Comparison of ENCODE assay signal across 21 mouse cellular contexts in genomic region chr4:7997575-7997953, GRCm38 (mm10).
A peak's percentile ranks its signal among the peaks of the same experiment; 100 is the strongest.
DNase-seq lines count a peak whose midpoint lies in the region; ATAC-seq lines count a peak whose summit lies in the region.
"Had no signal": no experiment of that assay in that cellular context is flagged by ENCODE, and none has a peak within 500 bp of the region (broad histone marks: within the 10 kb centered on the region; RNA-seq: fewer than 3 reads in every experiment).

No protein-coding gene starts in this region.

- no peaks in the 10 kb centered on the region for H3K27me3 ChIP-seq in hindbrain, embryonic 11.5 days (ENCODE audit: control insufficient read depth, insufficient read depth, low read length)
- H3K27me3 ChIP-seq in hindbrain, embryonic 14.5 days (ENCODE audit: control insufficient read depth, insufficient read depth, low read length), result no peaks in the 10 kb centered on the region
- H3K27me3 ChIP-seq in forebrain, embryonic 15.5 days, result 0 out of 2 replicates have a peak, but pooled peaks cover 3% of the 10 kb centered on the region
- H3K27me3 ChIP-seq: heart, embryonic 12.5 days had no signal

- H3K9ac ChIP-seq in hindbrain, embryonic 11.5 days (ENCODE audit: low read depth, low read length), result no peak overlapping the region
- H3K9ac ChIP-seq in hindbrain, embryonic 14.5 days, result no peak overlapping the region
- H3K9ac ChIP-seq in forebrain, embryonic 15.5 days (replicated peaks), result no peak overlapping the region
- H3K9ac ChIP-seq: heart, embryonic 12.5 days had no signal

- peak; percentile 35 for DNase-seq in embryo, embryonic 10.5 days (ENCODE audit: low spot score)
- no peak for DNase-seq in embryo, embryonic 11 days
- DNase-seq in hindbrain, embryonic 11.5 days (ENCODE audit: low spot score), result no peak
- no peak for DNase-seq in hindbrain, embryonic 14.5 days (ENCODE audit: low spot score)
- DNase-seq in Muller cell, postnatal 12 days (ENCODE audit: inconsistent ontology term), result peak; percentile 20
- no peak for DNase-seq in frontal cortex, postnatal 36 days (ENCODE audit: low spot score in 2 of 2)
- no peak for DNase-seq in thymus, adult 18-20 months
- DNase-seq: adrenal gland, postnatal 14 days; B cell, adult 2 months; cerebellum, adult 2 months; cerebellum, postnatal 10 days; gastrocnemius, adult 2 months; gastrocnemius, postnatal 25 days; kidney, adult 11 months had no signal

- no peak overlapping the region for H3K4me2 ChIP-seq in hindbrain, embryonic 11.5 days (replicated peaks; ENCODE audit: low read depth, low read length)
- H3K4me2 ChIP-seq in hindbrain, embryonic 14.5 days (replicated peaks), result no peak overlapping the region
- H3K4me2 ChIP-seq in forebrain, embryonic 15.5 days (replicated peaks), result no peak overlapping the region
- H3K4me2 ChIP-seq: heart, embryonic 12.5 days had no signal

- H3K36me3 ChIP-seq in hindbrain, embryonic 11.5 days (ENCODE audit: control insufficient read depth, insufficient read depth, low read length), result no peaks in the 10 kb centered on the region
- H3K36me3 ChIP-seq in hindbrain, embryonic 14.5 days (replicated peaks; ENCODE audit: control insufficient read depth, insufficient read depth), result no peaks in the 10 kb centered on the region
- no peaks in the 10 kb centered on the region for H3K36me3 ChIP-seq in forebrain, embryonic 15.5 days
- H3K36me3 ChIP-seq: embryonic facial prominence, embryonic 10.5 days; G1E; heart, embryonic 12.5 days; hindbrain, embryonic 10.5 days had no signal

- ATAC-seq in hindbrain, embryonic 11.5 days (ENCODE audit: low FRiP score), result peak; percentile 43; the same call in 1 of the 2 replicates
- ATAC-seq in hindbrain, embryonic 14.5 days (ENCODE audit: low FRiP score), result no peak
- ATAC-seq in forebrain, embryonic 15.5 days (replicated peaks), result peak; percentile 67
- ATAC-seq: CD4-positive, CD25-positive, alpha-beta regulatory T cell, adult 4 months; hindbrain, postnatal 0 days had no signal

- H3K4me3 ChIP-seq in hindbrain, embryonic 11.5 days (ENCODE audit: low read depth, low read length), result no peak overlapping the region
- no peak overlapping the region for H3K4me3 ChIP-seq in hindbrain, embryonic 14.5 days (replicated peaks; ENCODE audit: low read length)
- no peak overlapping the region for H3K4me3 ChIP-seq in forebrain, embryonic 15.5 days
- H3K4me3 ChIP-seq: embryonic facial prominence, embryonic 10.5 days; gastrocnemius, adult 2 months; heart, embryonic 12.5 days; hindbrain, embryonic 10.5 days had no signal

- no peak overlapping the region for H3K27ac ChIP-seq in hindbrain, embryonic 11.5 days (ENCODE audit: low read depth, low read length)
- no peak overlapping the region for H3K27ac ChIP-seq in hindbrain, embryonic 14.5 days
- no peak overlapping the region for H3K27ac ChIP-seq in forebrain, embryonic 15.5 days (replicated peaks)
- H3K27ac ChIP-seq: embryonic facial prominence, embryonic 10.5 days; gastrocnemius, adult 2 months; hindbrain, embryonic 10.5 days; hindbrain, postnatal 0 days had no signal

- no peaks in the 10 kb centered on the region for H3K4me1 ChIP-seq in hindbrain, embryonic 11.5 days (replicated peaks; ENCODE audit: control insufficient read depth, insufficient read depth, low read length)
- H3K4me1 ChIP-seq in hindbrain, embryonic 14.5 days (replicated peaks; ENCODE audit: control insufficient read depth, insufficient read depth, low read length), result no peaks in the 10 kb centered on the region
- H3K4me1 ChIP-seq in forebrain, embryonic 15.5 days, result peaks cover 4% of the 10 kb centered on the region; the same call in 1 of the 2 replicates
- H3K4me1 ChIP-seq: embryonic facial prominence, embryonic 10.5 days; heart, embryonic 12.5 days had no signal

- H3K9me3 ChIP-seq in hindbrain, embryonic 11.5 days (ENCODE audit: control insufficient read depth, low read length), result no peaks in the 10 kb centered on the region
- H3K9me3 ChIP-seq in hindbrain, embryonic 14.5 days (ENCODE audit: control insufficient read depth, low read length), result no peaks in the 10 kb centered on the region
- H3K9me3 ChIP-seq in forebrain, embryonic 15.5 days, result no peaks in the 10 kb centered on the region
- H3K9me3 ChIP-seq: embryonic facial prominence, embryonic 10.5 days; G1E; heart, embryonic 12.5 days; hindbrain, embryonic 10.5 days had no signal

Comparison
In these comparisons a context has a peak if more than half of its experiments do, and no peak if none do; other contexts are left out.
1. DNase-seq: peak in embryo, embryonic 10.5 days (single experiment) and Muller cell, postnatal 12 days (single experiment); none in embryo, embryonic 11 days (single experiment), hindbrain, embryonic 11.5 days (single experiment), hindbrain, embryonic 14.5 days (single experiment), frontal cortex, postnatal 36 days (0 of 2) and thymus, adult 18-20 months (0 of 2).